Mouse (Mus musculus): ENCODE measurements around the gene Bcl7b.

GRCm38 (mm10) chr5:135134534-135134933 lies 33.5 kb upstream of the Bcl7b start:
- no peak for TF ChIP-seq POLR2A (IDR thresholded peaks at IDR 0.05; ENCODE audit: borderline replicate concordance, low read depth, low read length)
- TF ChIP-seq CTCF (IDR thresholded peaks at IDR 0.05; ENCODE audit: low read depth, low read length) = peak; percentile 83
